Mouse (Mus musculus) midbrain, embryonic 14.5 days (tissue): ENCODE results near the gene Mvd. TPM values are rescaled to one million over a fixed set of nuclear protein-coding genes. Genes with fewer than 3 reads are reported as not detected.
A peak's percentile ranks its signal among the peaks of the same experiment; 100 is the strongest.

Experiments
- ATAC-seq: fragments of 200-750 bp; cut with Nextera tagmentation; 2 replicates; pipeline ENCODE4 v1.8.0; 2017; ENCODE audit warnings: moderate number of reproducible peaks, moderate library complexity; ENCODE audit not compliant: low FRiP score, low TSS enrichment
- DNase-seq: peaks from one replicate; pipeline ENCODE4 v3.0.0-alpha.2; 2015
- H3K27ac ChIP-seq: fragments of 300-500 bp; sonication (generic); replicated peaks from 2 replicates; pipeline ENCODE4 v1.5.1; 2014; ENCODE audit warnings: mild to moderate bottlenecking, low read depth, low read length, moderate library complexity
- H3K27me3 ChIP-seq: fragments of 300-500 bp; sonication (generic); 2 replicates; pipeline ENCODE4 v1.6.1; 2014; ENCODE audit warnings: low read length, control low read depth, mixed read lengths; ENCODE audit not compliant: control insufficient read depth, insufficient read depth
- H3K36me3 ChIP-seq: fragments of 300-500 bp; sonication (generic); 2 replicates; pipeline ENCODE4 v1.6.1; 2014; ENCODE audit warnings: low read length, control low read depth; ENCODE audit not compliant: control insufficient read depth, insufficient read depth
- H3K4me1 ChIP-seq: fragments of 300-500 bp; sonication (generic); 2 replicates; pipeline ENCODE4 v1.6.1; 2014; ENCODE audit warnings: mild to moderate bottlenecking, antibody characterized with exemption, low read length, control low read depth; ENCODE audit not compliant: control insufficient read depth, insufficient read depth
- H3K4me2 ChIP-seq: fragments of 300-500 bp; sonication (generic); 2 replicates; pipeline ENCODE4 v1.6.1; 2014; ENCODE audit warnings: mild to moderate bottlenecking, low read length, moderate library complexity
- H3K4me3 ChIP-seq: fragments of 300-500 bp; sonication (generic); replicated peaks from 2 replicates; pipeline ENCODE4 v1.5.1; 2014; ENCODE audit warnings: low read depth, low read length
- H3K9ac ChIP-seq: fragments of 300-500 bp; sonication (generic); replicated peaks from 2 replicates; pipeline ENCODE4 v1.6.1; 2014; ENCODE audit warnings: mild to moderate bottlenecking, low read length, moderate library complexity
- H3K9me3 ChIP-seq: fragments of 300-500 bp; sonication (generic); 2 replicates; pipeline ENCODE4 v1.6.1; 2016; ENCODE audit warnings: low read length, control low read depth, mixed read lengths; ENCODE audit not compliant: control insufficient read depth
- WGBS: fragments of 180-500 bp; shearing (Covaris S2); extraction: QIAGEN DNeasy Blood & Tissue Kit; methylation state at CpG from one replicate; pipeline ENCODE4 v1.1.7; 2014; 5-methylcytosine and 5-hydroxymethylcytosine counted together
- polyA plus RNA-seq: library from polyadenylated mRNA; unstranded; fragments of >200 nt; fragmentation: Nextera tagmentation; extraction: Ambion mirVana; gene quantifications from 2 replicates; pipeline ENCODE4 v1.2.1, GENCODE M21; 2014

Gene Mvd
- polyA plus RNA-seq: 47.1 and 60.9 TPM in 2 replicates

DNA sequence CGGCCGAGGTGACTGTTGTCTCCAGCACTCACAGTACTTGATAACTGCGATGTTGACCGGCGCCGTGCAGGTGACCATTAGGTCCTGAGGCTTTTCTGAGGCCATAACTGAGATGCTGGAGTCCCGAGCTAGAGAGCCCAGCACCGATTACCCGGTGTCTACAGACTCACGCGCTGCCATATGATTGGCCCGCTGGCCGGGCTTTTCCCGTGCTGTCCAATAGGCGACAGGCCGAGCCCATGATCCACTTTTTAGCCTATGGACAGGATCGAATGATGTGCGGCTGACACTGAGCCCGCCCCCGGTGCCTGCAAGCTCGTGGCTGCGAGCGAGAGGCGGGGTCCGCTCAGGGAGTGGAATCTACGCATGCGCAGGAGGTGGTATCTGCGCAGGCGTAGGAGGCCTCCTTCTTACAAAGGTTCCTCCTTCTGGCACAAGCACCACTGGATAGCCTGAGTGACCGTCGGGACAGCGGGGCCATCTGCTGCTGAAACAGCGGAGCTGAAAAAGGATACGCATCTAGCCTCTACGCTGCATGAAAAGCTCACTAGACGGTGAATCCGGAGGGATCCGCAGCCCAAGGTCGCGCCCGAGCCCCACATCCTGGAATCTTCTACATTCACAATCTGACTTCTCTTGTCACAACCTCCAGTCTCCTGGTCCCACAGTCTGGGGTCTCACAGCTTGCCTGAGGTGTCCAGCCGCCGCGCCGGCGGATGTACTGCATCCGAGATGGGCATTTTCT is at the start of gene Mvd:
TSS of gene Mvd (minus strand) at position 161 of the 745 bp plus-strand sequence.
- no peaks in the 10 kb centered on the region for H3K9me3 ChIP-seq
- peak; percentile 98 for ATAC-seq
- H3K4me1 ChIP-seq: peaks cover 24% of the 10 kb centered on the region
- H3K27ac ChIP-seq: peak within 1 kb of the TSS; percentile 98
- peak within 1 kb of the TSS; percentile 77 for H3K9ac ChIP-seq
- peak within 1 kb of the TSS; percentile 76 for H3K4me3 ChIP-seq
- H3K27me3 ChIP-seq: no peaks in the 10 kb centered on the region
- H3K4me2 ChIP-seq: peak within 1 kb of the TSS; percentile 92
- H3K36me3 ChIP-seq: peaks cover 12% of the 10 kb centered on the region
- peak; percentile 100 for DNase-seq
- WGBS: under 1% methylated on average over 47 of the region's 47 CpGs

DNA sequence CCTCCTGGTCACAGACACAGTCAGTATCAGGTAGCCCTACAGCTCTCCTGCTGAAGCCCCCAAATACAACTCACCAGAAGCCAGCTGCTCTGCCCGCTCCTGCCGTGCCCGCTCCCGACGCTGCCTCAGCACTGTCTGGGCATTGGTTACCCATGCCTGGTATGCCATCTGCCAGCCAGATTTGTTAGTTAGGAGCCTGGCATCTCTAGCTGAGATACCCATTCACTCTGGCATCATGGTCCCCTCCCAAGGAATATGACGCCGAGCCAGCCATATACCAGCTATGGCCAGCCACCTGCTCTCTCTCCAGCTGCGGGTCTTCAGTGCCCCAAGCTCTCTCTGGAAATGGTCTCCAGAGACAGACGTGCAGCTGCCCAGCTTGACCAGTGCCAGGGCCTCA is 45.2 kb upstream of the Mvd start:
- WGBS: 90% methylated on average over 9 of the region's 9 CpGs
- DNase-seq: no peak
- peaks cover 11% of the 10 kb centered on the region for H3K36me3 ChIP-seq
- H3K4me1 ChIP-seq: no peaks in the 10 kb centered on the region
- no peak overlapping the region for H3K27ac ChIP-seq
- no peaks in the 10 kb centered on the region for H3K27me3 ChIP-seq
- no peak overlapping the region for H3K4me3 ChIP-seq
- H3K9ac ChIP-seq: no peak overlapping the region
- no peak overlapping the region for H3K4me2 ChIP-seq
- ATAC-seq: no peak
- no peaks in the 10 kb centered on the region for H3K9me3 ChIP-seq

DNA sequence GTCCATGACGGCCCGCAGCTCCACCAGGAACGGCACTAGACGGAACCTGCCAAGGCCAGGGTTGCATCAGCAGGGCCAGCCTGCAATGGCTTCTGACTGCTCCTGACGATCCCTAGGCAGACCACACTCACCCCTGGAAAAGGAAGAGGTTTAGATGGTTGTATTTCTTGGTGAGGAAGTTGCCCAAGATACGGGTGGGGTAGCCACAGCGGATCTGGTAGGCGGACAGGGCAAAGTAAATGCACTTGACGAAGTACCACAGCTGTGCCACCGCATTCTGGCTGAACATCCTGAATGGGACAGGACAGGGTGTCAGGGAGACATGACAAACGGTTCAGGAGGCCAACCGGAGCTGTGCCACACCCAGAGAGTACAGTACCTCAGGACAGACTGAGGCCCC is 41.6 kb upstream of the Mvd start:
- H3K4me2 ChIP-seq: no peak overlapping the region
- no peak for ATAC-seq
- no peaks in the 10 kb centered on the region for H3K27me3 ChIP-seq
- no peak overlapping the region for H3K9ac ChIP-seq
- H3K36me3 ChIP-seq: peaks cover 41% of the 10 kb centered on the region
- no peak overlapping the region for H3K27ac ChIP-seq
- WGBS: 93% methylated on average over 12 of the region's 12 CpGs
- H3K4me3 ChIP-seq: no peak overlapping the region
- DNase-seq: no peak
- no peaks in the 10 kb centered on the region for H3K4me1 ChIP-seq
- H3K9me3 ChIP-seq: no peaks in the 10 kb centered on the region

DNA sequence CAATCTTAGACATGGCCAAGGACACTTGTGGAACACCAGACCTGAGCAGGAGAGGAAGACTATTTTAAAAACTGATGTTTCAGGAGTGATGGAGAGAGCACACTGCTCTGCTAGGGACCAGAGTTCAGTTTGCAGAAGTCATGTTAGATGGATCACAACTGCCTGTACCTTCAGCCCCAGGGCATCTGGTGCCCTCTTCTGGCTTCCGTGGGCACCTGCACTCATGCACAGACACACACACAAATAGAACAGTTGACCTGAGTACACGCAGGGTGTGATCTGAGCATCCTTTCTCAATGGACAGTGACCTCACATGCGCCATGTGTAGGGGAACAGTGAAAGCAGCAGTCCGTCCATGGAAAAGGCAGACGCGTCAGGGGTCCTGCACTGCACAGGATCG is 40.7 kb upstream of the Mvd start:
- no peak for ATAC-seq
- Histone ChIP-seq H3K27ac (no peak overlapping the region), H3K4me1 (no peaks in the 10 kb centered on the region), H3K9ac (no peak overlapping the region), H3K4me2 (no peak overlapping the region), H3K9me3 (no peaks in the 10 kb centered on the region), H3K4me3 (no peak overlapping the region), H3K27me3 (no peaks in the 10 kb centered on the region), H3K36me3 (peaks cover 51% of the 10 kb centered on the region)
- 95% methylated on average over 7 of the region's 7 CpGs for WGBS
- DNase-seq: no peak

DNA sequence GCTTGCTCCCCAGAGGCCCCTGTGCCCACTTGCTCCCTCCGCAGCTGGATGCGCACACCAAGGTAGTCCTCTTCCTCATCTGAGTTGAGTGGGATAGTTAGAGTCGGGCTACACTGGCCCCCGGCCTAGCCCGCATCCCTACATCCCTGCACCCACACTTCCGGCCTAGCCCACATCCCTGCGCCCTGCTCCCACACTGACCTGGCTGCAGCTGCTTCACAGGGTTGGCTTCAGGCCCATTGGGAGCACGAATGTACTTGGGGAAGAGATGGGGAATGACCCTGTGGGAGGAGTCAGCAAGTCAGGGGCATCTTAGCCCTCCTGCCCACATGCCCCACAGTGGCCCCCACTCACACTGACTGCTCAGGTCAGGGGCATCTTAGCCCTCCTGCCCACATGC is 39.2 kb upstream of the Mvd start:
- Histone ChIP-seq H3K4me2 (no peak overlapping the region), H3K9me3 (no peaks in the 10 kb centered on the region), H3K27me3 (no peaks in the 10 kb centered on the region), H3K4me3 (no peak overlapping the region), H3K9ac (no peak overlapping the region), H3K27ac (no peak overlapping the region), H3K36me3 (peaks cover 65% of the 10 kb centered on the region), H3K4me1 (no peaks in the 10 kb centered on the region)
- DNase-seq: no peak
- 97% methylated on average over 8 of the region's 8 CpGs for WGBS
- 0 out of 2 replicates have a peak, but pooled peaks have one; percentile 17 for ATAC-seq

DNA sequence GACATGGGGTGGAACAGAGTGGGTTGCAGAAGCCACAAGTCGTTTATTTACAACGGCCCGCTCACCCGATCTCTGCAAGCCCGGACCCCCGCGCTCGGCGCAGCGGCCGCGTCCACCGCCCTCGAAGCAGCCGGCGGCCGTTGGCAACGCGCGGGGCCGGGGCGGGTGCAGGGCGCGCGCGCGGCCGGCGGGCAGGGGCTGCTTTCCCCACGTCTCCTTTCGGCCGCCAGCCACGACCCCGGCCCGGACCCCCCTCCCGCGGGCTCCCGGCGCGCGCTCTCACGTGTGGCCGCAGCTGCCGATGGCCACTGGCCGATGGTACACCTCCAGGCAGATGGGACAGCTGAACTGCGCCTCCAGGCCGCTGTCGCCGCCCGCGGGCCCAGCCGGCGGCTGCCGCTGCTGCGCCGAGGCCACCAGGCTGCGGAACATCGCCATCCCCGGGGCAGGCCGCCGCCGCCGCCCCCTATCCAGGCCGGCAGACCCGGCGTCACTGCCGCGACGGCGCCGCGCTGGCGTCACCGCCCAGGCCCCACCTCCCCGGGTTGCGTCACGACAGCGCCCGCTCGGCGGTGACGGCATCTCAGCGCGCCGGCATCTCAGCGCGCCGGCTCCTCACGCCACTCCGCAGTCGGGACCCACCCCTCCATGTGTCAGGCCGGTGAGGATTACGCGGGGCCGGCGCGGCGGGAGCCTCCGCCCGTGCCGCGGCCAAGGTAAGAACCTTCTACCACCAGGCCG is 32.5 kb upstream of the Mvd start, which contains the start of the genes Rnf166 and Ctu2:
TSS of gene Rnf166 (minus strand) at position 485 of the 741 bp plus-strand sequence.
TSS of gene Ctu2 (plus strand) at position 564 of the 741 bp plus-strand sequence.
- no peaks in the 10 kb centered on the region for H3K27me3 ChIP-seq
- H3K4me3 ChIP-seq: peak within 1 kb of the TSS; percentile 99
- peaks cover 16% of the 10 kb centered on the region for H3K4me1 ChIP-seq
- DNase-seq (peak; percentile 97), ATAC-seq (peak; percentile 93)
- H3K9me3 ChIP-seq: no peaks in the 10 kb centered on the region
- H3K4me2 ChIP-seq: peak within 1 kb of the TSS; percentile 95
- H3K36me3 ChIP-seq: peaks cover 50% of the 10 kb centered on the region
- H3K27ac ChIP-seq: peak within 1 kb of the TSS; percentile 88
- under 1% methylated on average over 92 of the region's 103 CpGs for WGBS
- peak within 1 kb of the TSS; percentile 89 for H3K9ac ChIP-seq

DNA sequence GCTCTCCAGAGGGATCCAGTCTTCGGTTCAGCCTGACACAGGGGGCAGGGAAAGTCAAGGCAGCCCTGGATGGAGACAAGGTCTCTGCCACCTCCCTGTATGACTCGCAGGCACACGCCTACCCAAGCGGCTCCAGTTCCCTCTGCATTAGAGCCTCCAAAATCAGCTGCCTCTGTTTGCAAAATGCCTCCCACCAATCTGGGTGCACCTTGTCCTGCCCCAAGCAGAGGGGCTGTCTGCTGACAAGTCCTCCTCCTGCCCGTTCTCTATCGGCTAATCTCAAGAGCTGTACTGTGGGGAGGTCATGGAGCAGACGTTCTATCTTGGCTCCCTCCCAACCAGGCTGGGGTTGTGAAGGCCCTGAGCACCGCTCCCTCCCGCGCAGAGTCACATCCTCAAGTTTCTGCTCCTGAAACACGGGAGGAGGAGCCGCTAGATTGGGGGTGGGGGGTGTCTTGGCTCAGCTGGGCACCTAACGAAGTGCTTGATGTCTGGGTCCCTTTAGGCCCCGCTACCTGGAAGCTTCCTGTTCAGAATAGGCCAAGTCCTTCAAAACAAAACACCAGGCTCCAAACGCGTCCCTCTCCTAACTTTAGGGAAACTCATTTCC is 31.8 kb upstream of the Mvd start:
- Histone ChIP-seq H3K36me3 (peaks cover 48% of the 10 kb centered on the region), H3K4me3 (peak overlapping the region; percentile 99), H3K4me2 (peak overlapping the region; percentile 95), H3K27ac (no peak overlapping the region), H3K27me3 (no peaks in the 10 kb centered on the region), H3K9me3 (no peaks in the 10 kb centered on the region), H3K9ac (peak overlapping the region; percentile 89), H3K4me1 (peaks cover 16% of the 10 kb centered on the region)
- 0 out of 2 replicates have a peak, but pooled peaks have one; percentile 6 for ATAC-seq
- DNase-seq: peak; percentile 25
- WGBS: 18% methylated on average over 16 of the region's 16 CpGs

DNA sequence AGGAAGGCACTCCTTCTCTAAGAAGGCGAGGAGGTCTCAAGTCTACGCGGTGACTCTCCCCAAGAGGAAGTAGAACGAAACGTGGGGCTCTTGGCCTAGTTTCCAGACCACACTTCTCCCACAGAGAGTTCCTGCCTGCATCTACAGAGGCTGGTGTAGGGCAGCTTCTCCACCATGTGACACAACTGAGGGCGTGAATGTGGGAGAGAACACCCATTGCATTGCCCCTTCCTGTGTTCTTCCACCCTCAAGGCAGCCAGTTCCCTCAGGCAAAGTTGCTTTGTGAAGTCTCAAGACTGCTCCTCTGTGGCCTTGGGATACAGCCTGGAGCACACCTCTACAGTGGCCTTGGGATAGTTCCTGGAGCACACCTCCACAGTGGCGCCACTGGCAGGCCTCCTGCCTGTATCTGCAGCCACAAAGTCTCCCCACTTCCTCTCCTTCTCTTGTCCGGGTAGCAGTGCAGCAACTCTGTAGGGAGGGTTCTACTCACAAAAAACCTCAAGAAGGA is 30.7 kb upstream of the Mvd start:
- no peaks in the 10 kb centered on the region for H3K9me3 ChIP-seq
- DNase-seq (no peak), ATAC-seq (no peak)
- H3K36me3 ChIP-seq: peaks cover 45% of the 10 kb centered on the region
- H3K4me1 ChIP-seq: peaks cover 16% of the 10 kb centered on the region
- H3K27ac ChIP-seq: no peak overlapping the region
- no peaks in the 10 kb centered on the region for H3K27me3 ChIP-seq
- no peak overlapping the region for H3K4me2 ChIP-seq
- no peak overlapping the region for H3K4me3 ChIP-seq
- no peak overlapping the region for H3K9ac ChIP-seq
- 93% methylated on average over 8 of the region's 8 CpGs for WGBS
